Mouse (Mus musculus): Measurements from ENCODE around the gene Ankfn1.

The Ankfn1 gene

DNA sequence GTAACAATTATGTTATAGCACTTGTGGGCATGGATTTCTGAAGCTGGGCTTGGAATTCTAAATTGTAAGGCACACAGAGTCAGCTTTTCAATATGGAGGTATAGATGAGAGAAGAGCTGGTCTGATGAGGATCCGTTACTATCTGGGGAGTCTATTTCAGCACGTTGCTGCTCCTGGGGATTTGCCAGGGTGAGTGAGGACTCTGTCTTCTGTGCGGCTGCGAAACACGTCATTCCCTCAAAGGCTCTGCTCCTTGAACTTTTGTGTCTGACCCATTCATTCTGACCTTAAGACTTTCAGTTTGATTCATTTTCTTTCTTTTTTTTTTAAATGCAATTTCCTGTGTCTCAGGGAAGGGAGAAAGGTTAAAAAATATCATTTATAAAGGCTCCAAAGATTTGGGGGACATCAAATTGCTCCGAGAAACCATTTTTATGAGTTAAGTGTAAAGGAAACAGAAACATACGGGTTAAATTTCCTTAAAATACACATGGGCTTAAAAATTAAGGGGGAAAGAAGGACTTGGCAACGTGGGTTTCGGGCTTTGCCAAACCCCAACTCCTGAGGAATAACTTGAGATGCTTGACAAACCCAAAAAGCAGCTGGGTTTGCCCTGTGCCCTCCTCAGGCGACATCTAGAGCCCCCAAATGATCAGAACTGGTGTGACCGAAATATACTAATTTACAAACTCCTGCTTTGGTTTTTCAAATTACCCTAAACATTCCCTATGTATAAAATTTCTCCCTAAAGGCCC is 207.9 kb downstream of the Ankfn1 start:
- no peak for DNase-seq

DNA sequence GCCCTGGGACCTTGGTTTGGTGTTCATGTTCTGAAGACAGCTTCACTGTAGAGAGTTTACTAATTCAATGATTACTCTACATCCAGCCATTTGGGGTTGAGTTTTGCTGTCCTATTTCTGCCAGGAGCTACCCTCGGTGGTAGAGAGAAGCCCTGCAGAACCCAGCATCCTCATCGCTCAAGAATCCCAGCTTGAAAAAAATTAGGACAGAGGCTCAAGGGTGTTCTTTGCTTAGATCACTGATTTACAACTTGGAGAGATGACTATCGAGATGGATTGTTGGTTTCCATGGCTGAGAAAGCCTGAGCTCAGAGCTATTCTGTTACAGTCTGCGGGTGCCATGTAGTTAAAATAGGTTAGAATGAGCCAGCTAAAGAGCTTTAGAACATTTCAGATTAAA is 209.2 kb downstream of the Ankfn1 start:
- DNase-seq, result no peak

- no peak for DNase-seq
These were observed 226.0 kb downstream of the Ankfn1 start for GRCm38 (mm10) chr11:89551441-89551840.

GRCm38 (mm10) chr11:89550921-89551320 is 226.5 kb downstream of the Ankfn1 start:
- no peak for DNase-seq

DNA sequence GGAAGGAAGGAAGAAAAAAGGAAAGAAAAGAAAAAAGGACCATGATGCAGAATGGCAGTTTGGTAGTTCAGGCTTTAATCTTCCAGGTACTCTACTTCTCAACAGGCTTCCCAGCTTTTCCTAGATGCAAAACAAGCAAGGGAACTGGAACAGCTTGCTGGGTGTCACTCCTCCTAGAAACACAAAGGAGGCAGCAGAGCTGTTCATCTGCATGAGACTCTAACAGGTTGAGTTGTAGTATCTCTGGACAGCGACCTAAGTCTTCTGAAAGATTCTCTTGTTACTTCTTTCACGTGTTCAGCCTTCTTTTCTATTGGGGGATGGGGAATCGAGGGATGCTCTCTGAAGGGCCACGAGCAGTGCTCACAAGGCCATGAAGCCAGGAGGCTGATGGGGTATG is 228.7 kb downstream of the Ankfn1 start:
- no peak for DNase-seq

- DNase-seq, result no peak
These were observed 231.3 kb downstream of the Ankfn1 start for GRCm38 (mm10) chr11:89546164-89546563.

- DNase-seq, result no peak
These were observed 232.3 kb downstream of the Ankfn1 start for GRCm38 (mm10) chr11:89544856-89545817.

- DNase-seq, result no peak
These were observed 239.1 kb downstream of the Ankfn1 start for GRCm38 (mm10) chr11:89538376-89538775.

GRCm38 (mm10) chr11:89527800-89528430 is 249.5 kb downstream of the Ankfn1 start:
- DNase-seq, result no peak

- no peak for DNase-seq
These were observed 262.0 kb downstream of the Ankfn1 start for GRCm38 (mm10) chr11:89515501-89515901.

DNA sequence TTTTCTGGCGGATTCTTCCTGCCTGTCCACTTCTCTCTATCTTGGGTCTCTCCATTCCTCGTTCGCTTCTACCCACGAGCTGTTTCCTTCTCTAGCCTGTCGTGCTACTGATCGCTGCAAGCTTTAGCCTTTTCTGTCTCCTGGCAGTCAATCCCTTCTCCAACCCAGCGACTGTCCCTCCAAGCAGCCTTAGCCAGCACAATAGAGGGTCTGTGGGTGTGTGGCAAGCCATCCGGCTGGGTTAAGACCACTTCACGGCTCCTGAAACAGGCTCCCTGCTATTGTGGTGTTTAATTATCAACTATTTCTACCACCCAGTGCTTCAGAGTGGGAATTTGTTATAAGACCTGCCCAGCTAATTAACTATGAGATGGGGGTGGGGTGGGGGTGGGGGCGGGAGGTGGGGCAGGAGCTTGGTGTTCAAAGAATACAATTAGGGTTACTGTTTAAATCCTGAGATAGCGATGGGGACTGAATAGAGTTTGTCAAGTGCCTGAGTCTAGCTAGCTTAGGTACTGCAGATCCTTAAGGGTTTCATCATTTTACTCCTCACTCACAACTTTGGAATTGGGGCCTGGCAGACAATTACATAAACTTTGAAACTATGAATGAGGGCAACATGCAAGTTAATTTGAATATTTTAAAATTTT is 268.7 kb downstream of the Ankfn1 start:
- DNase-seq, result no peak

DNA sequence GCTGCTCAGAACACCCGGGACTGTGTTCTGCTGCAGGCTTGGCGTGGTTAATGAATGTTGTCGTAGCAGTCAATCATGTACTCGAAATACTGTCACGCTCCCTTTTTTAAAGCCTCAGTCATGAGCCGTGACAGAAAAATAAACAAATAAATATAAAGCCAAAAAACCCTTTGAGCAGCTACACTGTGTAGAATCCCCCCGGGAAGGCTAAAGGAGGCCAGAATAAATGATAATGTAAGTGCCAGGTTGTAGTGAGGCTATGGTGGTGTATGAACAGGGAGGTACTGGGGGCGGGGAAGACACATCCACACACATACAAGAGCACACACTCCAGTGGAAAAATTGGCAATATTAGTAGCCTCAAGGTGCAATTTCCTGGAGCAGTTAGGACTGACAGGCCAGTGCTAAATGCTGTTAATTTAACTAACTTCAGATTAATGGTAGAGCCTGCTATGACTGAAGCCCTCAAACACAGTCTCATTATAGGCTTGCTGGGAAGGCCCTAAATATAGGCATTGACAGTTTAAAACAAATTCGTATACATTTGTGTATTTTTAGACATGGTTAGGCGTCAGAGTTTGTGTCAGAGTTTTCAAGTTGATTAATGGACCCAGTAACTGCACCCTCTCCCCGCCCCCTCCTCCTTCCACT is 270.7 kb downstream of the Ankfn1 start:
- DNase-seq, result no peak

DNA sequence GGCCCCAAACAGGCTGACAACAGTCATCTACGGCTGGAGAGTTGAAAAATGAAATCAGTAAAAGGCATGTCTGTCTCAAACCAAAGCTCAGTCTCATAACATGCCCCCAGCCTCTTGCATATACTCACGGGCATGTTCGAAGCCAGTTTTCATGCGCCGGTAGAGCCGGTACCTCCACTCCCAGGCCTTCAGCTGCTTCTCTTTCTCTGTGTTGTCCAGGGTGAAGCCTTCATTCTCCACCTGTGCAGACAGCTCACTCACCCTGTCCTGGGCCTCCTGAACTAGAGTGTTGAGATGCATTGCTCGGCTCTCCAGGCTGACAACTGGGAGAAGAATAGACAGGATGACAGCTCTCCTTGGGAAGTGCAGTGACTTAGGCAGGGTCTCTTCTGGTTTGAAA is 272.4 kb downstream of the Ankfn1 start:
- DNase-seq, result no peak

GRCm38 (mm10) chr11:89501796-89502195 is 275.7 kb downstream of the Ankfn1 start:
- no peak for DNase-seq

DNA sequence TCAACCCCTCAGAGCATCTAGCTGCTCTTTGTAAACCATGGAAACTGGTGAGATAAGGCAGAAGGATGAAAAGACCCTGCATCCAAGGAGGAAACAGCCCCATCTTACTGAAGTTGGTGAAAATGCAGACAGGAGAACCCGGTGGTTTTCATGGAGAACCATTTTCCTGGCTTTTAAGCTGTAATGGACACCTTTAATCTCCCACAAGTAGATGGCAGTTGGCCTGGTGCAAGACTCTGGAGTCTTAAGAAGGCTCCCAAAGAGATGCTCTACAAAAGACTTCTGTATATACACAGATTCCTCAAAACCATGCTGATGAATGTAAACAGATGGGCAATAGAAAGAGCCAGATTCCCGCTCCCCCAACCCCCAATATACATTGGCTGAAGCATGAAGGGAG is 276.5 kb downstream of the Ankfn1 start:
- DNase-seq, result no peak

DNA sequence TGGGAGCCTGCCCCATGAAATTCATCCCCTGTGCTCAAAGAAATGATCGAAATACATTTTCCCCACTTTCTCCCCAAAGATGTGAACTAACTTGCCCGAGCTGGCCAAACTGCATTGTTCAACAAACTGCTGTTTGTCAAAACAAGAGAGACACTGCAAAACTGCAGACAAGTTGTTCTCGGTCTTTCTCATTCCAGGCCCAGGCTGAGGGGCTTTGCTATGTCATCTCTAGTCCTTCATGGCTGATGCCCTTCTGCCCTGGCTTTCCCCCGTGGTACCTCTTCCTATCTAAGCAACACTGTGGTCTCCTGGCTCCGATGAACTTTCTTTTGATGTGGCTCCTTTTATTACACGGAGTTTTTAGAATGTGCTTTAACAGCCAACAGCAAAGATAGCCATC is 296.4 kb downstream of the Ankfn1 start:
- DNase-seq, result no peak

GRCm38 (mm10) chr11:89476927-89477326 is 300.5 kb downstream of the Ankfn1 start:
- DNase-seq, result no peak

- DNase-seq, result no peak
These were observed 301.4 kb downstream of the Ankfn1 start for GRCm38 (mm10) chr11:89476047-89476446.

DNA sequence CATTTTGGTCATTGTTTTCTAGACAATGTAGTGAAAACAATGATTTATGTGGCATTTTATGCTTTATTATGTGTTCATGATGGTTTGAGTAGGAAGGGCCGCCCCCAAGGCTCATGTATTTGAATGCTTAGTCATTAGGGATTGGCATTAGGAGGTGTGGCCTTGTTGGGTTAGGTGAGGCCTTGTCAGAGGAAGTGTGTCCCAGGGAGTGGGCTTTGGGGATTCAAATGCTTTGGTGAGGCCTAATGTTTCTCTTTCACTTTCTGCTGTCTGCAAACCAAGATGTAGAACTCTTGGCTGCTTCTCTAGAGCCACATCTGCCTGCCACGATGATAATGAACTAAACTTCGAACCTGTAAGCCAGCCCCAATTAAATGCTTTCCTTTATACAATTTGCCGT is 304.6 kb downstream of the Ankfn1 start:
- no peak for DNase-seq

- no peak for DNase-seq
These were observed 312.1 kb downstream of the Ankfn1 start for GRCm38 (mm10) chr11:89465381-89465780.

- no peak for DNase-seq
These were observed 315.2 kb downstream of the Ankfn1 start for GRCm38 (mm10) chr11:89462216-89462615.

- DNase-seq, result no peak
These were observed 318.0 kb downstream of the Ankfn1 start for GRCm38 (mm10) chr11:89459437-89459836.
